Mouse (Mus musculus) midbrain, embryonic 11.5 days (tissue): ENCODE measurements at regions not wholly inside any gene's neighbourhood (a gene's known extent, or its start where the extent isn't known, plus 50 kb on each side); places are given as distances from the start of the nearest gene placed in this dataset.

Experiments
- ATAC-seq: fragments of 200-750 bp; cut with Nextera tagmentation; 2 replicates; pipeline ENCODE4 v1.8.0; 2017; ENCODE audit warnings: moderate TSS enrichment, moderate library complexity; ENCODE audit not compliant: low FRiP score
- DNase-seq: peaks from one replicate; pipeline ENCODE4 v3.0.0; 2015; ENCODE audit warnings: low spot score; ENCODE audit errors: missing footprints
- H3K27ac ChIP-seq: fragments of 300-500 bp; sonication (generic); 2 replicates; pipeline ENCODE4 v1.5.1; 2014; ENCODE audit warnings: low read depth, low read length
- H3K27me3 ChIP-seq: fragments of 300-500 bp; sonication (generic); 2 replicates; pipeline ENCODE4 v1.6.1; 2014; ENCODE audit warnings: mild to moderate bottlenecking, low read length, moderate library complexity, mixed read lengths; ENCODE audit not compliant: control insufficient read depth, insufficient read depth
- H3K36me3 ChIP-seq: fragments of 300-500 bp; sonication (generic); 2 replicates; pipeline ENCODE4 v1.6.1; 2014; ENCODE audit warnings: mild to moderate bottlenecking, low read length, moderate library complexity, mixed read lengths; ENCODE audit not compliant: control insufficient read depth, insufficient read depth
- H3K4me1 ChIP-seq: fragments of 300-500 bp; sonication (generic); 2 replicates; pipeline ENCODE4 v1.6.1; 2014; ENCODE audit warnings: low read length; ENCODE audit not compliant: control insufficient read depth, insufficient read depth
- H3K4me2 ChIP-seq: fragments of 300-500 bp; sonication (generic); 2 replicates; pipeline ENCODE4 v1.6.1; 2014; ENCODE audit warnings: mild to moderate bottlenecking, moderate library complexity
- H3K4me3 ChIP-seq: fragments of 300-500 bp; sonication (generic); 2 replicates; pipeline ENCODE4 v1.5.1; 2014; ENCODE audit warnings: low read depth, low read length
- H3K9ac ChIP-seq: fragments of 300-500 bp; sonication (generic); 2 replicates; pipeline ENCODE4 v1.6.1; 2014; ENCODE audit warnings: low read length
- H3K9me3 ChIP-seq: fragments of 300-500 bp; sonication (generic); 2 replicates; pipeline ENCODE4 v1.6.1; 2016; ENCODE audit warnings: low read length; ENCODE audit not compliant: control insufficient read depth
- WGBS: fragments of 180-500 bp; shearing (Covaris S2); extraction: QIAGEN DNeasy Blood & Tissue Kit; methylation state at CpG from one replicate; pipeline ENCODE4 v1.1.7; 2014; 5-methylcytosine and 5-hydroxymethylcytosine counted together

DNA sequence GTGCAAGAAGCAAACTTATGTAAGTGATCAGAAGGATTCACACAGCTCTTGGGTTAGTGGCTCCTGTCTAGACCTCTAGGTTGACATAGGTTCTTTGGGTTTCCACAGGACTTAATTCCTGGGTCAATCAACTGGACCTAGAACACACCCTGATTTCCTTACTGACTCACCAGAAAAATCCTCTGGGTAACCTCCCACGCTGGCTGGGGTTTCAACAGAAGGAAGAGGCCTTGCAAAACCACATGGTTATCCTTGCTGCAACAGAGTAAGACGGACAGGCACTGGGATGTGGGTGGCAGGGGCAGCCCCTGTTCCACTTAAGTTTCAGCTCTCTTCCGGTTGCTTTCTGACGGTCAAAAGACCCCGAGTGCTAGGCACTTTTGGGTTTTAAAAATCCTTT lies 88.2 kb upstream of the Ddhd1 start:
- Histone ChIP-seq H3K9me3 (no peaks in the 10 kb centered on the region), H3K4me3 (no peak overlapping the region), H3K9ac (no peak overlapping the region), H3K27ac (no peak overlapping the region), H3K36me3 (no peaks in the 10 kb centered on the region), H3K4me2 (no peak overlapping the region), H3K27me3 (no peaks in the 10 kb centered on the region), H3K4me1 (no peaks in the 10 kb centered on the region)
- 86% methylated on average over 5 of the region's 5 CpGs for WGBS
- DNase-seq (no peak), ATAC-seq (no peak)

DNA sequence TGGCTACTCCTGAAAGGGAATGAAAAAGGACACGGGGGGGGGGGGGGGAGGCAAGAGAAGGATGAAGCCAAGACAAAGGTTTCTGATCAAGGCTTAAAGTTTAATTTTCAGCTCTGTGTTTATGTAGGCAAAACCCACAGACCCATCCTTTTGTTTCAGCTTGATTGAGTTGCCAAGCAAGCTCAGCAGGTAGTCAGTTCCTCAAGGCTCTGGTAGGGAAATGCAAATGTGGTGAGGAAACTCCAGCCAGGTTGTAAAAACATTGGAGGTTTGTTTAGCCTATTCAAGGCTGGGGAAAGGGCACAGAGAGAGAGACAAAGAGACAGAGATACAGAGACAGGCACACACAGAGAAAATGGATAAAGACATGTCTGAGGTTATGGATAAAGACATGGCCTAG lies 99.4 kb upstream of the Ddhd1 start:
- ATAC-seq (no peak), DNase-seq (no peak)
- 0% methylated on average over 1 of the region's 1 CpGs for WGBS
- Histone ChIP-seq H3K4me2 (no peak overlapping the region), H3K36me3 (no peaks in the 10 kb centered on the region), H3K27me3 (no peaks in the 10 kb centered on the region), H3K4me3 (no peak overlapping the region), H3K9ac (no peak overlapping the region), H3K9me3 (no peaks in the 10 kb centered on the region), H3K4me1 (no peaks in the 10 kb centered on the region), H3K27ac (no peak overlapping the region)

DNA sequence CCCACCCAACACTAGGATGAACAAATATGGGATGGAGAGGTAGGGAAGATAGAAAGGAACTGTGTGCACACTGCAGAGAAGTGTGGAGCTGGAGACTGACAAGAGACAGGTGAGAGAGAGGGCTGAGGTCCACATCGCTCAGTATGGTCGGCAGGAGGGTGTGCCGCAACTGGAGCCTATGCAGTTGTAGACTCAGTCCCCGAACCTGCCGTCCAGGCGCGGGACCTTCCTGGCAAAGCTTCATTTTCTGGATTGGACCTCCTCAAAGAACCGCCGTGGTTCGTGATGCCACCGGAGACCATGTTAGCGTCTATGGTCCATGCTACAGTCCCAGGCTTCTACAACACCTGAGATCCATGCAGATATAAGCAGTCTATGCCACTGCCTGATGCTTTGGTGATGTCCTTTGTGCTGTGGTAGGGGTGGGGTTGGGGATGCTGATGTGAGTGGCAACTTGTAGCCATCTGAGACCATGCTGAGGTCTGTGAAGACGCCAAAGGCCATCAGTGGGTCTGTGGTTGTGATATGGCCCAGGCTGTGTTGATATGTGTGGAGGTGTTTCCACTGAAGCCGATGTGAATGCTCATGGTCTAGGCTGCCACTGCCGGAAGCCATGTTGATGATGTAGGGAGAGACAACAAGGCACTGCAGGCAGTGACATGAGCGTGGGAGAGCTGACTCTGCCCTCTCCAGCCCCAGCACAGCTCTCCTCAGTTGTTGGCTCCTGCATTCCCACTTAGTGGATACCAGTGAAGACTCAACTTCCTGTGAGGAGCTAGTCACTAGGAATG lies 103.1 kb upstream of the Ddhd1 start:
- Histone ChIP-seq H3K4me1 (no peaks in the 10 kb centered on the region), H3K27ac (no peak overlapping the region)

DNA sequence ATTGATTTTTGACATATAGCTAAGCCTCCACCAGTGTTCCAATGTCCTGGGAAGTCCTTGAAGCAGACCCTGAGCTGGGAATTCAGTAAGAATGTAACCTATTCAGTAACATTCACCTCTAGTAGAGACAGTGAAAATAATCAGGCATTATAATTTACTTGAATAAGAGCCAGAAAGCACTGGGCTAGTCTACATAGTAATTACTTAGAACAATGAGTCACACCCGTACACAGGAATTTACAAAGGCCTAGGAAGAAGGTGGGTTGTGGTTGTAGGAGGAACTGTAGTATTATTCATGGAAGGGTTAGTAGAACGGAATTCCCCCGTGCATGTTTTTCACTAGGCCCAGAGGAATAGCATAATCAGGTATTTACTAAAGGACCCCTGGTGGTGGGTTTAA lies 106.3 kb upstream of the Ddhd1 start:
- no peak overlapping the region for H3K9ac ChIP-seq
- WGBS = 63% methylated on average over 3 of the region's 3 CpGs
- H3K36me3 ChIP-seq = no peaks in the 10 kb centered on the region
- no peak overlapping the region for H3K27ac ChIP-seq
- ATAC-seq (no peak), DNase-seq (no peak)
- H3K4me1 ChIP-seq = no peaks in the 10 kb centered on the region
- H3K9me3 ChIP-seq = no peaks in the 10 kb centered on the region
- H3K27me3 ChIP-seq = no peaks in the 10 kb centered on the region
- no peak overlapping the region for H3K4me2 ChIP-seq
- H3K4me3 ChIP-seq = no peak overlapping the region

More for the DNA sequence above, 103.1 kb upstream of the Ddhd1 start:
- Histone ChIP-seq H3K9ac (no peak overlapping the region), H3K9me3 (no peaks in the 10 kb centered on the region), H3K4me3 (no peak overlapping the region), H3K27me3 (no peaks in the 10 kb centered on the region), H3K4me2 (no peak overlapping the region), H3K36me3 (no peaks in the 10 kb centered on the region)
- 94% methylated on average over 16 of the region's 16 CpGs for WGBS
- ATAC-seq (no peak), DNase-seq (no peak)

DNA sequence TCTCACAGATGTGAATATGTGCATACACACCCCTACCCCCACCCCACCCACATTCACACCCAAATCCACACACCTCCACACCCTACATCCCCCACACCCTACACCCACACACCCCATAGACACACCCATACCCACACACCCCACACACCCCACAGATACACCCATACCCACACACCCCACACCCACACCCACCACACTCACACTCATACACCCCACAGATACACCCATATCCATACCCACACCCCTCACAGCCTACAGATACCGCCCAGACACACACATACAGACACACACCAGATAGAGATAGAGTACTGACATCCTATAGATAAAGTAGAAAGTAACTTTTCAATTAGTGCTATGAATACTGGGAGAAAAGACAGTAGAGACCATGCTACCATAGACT lies 108.6 kb upstream of the Ddhd1 start:
- H3K4me1 ChIP-seq = no peaks in the 10 kb centered on the region
- no peak for ATAC-seq

DNA sequence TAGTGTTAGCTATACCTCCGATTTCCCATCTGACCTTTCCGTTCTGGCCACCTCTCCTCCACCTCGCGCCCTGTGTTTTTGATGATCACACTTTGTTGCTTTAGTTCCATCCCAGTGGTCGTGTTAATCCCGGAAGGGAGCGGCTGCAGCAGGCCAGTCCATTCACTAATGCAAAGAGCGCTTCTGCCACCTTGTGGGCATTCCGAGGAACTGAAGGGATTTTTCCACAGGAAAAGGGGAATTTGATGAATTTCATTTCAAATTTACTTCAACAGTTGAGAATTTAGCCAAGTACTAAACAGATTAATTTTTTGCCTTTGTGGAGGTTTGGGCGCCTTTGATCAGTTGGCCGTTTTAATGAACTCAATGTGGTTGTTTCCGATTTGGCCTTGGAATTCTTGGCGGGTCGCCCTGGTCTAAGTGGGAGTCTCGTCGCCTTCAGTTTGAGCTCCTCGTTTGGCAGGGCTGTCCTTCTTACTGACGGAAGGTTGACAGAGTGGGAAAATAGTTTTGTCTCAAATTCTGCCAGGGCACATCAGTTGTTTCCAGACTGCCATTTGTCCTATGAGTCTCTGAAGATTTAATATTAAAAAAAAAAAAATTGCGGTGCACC lies 114.8 kb upstream of the Ddhd1 start:
- DNase-seq (peak; percentile 97), ATAC-seq (peak; percentile 92)
- Histone ChIP-seq H3K27ac (no peak overlapping the region), H3K36me3 (no peaks in the 10 kb centered on the region), H3K4me2 (peak overlapping the region; percentile 34; the same call in 1 of the 2 replicates), H3K4me3 (no peak overlapping the region), H3K27me3 (no peaks in the 10 kb centered on the region), H3K4me1 (no peaks in the 10 kb centered on the region), H3K9ac (peak overlapping the region; percentile 38; the same call in 1 of the 2 replicates), H3K9me3 (no peaks in the 10 kb centered on the region)
- 26% methylated on average over 19 of the region's 19 CpGs for WGBS

More for the DNA sequence above, 108.6 kb upstream of the Ddhd1 start:
- DNase-seq = no peak
- no peak overlapping the region for H3K4me3 ChIP-seq
- 91% methylated on average over 1 of the region's 1 CpGs for WGBS
- H3K36me3 ChIP-seq = no peaks in the 10 kb centered on the region
- H3K4me2 ChIP-seq = no peak overlapping the region
- no peaks in the 10 kb centered on the region for H3K27me3 ChIP-seq
- H3K9ac ChIP-seq = no peak overlapping the region
- H3K27ac ChIP-seq = no peak overlapping the region
- H3K9me3 ChIP-seq = no peaks in the 10 kb centered on the region

DNA sequence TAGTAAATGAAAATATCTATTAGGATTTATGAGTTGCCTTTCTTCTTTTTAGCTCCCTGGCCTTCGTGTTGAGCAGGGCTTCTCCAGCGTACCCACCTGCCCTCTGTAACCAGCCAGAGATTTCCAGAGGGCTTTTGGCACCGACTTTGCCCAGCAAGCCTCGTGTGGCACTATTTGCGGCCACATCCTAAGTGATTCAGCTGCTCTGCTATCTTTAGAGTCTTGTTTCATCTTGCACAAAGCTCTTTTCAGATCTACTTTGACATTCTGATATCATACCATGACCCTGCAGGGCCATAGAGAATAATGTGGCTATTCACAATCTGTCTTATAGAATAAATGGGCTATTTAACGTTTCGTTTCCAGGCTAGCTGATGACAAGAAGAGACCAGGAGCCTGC lies 115.4 kb upstream of the Ddhd1 start:
- Histone ChIP-seq H3K9me3 (no peaks in the 10 kb centered on the region), H3K4me2 (no peak overlapping the region), H3K4me3 (no peak overlapping the region), H3K27me3 (no peaks in the 10 kb centered on the region), H3K36me3 (no peaks in the 10 kb centered on the region), H3K27ac (no peak overlapping the region), H3K4me1 (no peaks in the 10 kb centered on the region), H3K9ac (no peak overlapping the region)
- 68% methylated on average over 7 of the region's 7 CpGs for WGBS
- ATAC-seq (no peak), DNase-seq (no peak)

DNA sequence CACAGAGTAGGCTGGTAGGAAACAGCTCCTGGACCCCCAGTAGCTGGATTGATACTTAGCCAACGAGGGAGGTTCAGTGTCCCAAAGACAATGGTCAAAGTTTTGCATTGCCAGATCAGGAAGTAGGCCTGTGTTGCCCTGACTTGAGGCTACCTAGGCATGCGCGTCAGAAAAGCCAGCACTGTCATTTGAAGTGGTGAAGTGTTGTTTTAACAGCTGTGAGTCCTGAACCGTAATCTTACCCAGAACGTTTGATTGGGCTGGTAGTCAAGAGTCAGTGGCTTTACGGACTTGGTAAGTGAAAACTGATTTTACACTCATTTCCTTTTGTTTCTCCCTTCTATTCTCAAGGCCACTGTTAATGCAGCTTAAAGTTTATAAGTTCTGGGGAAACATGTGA lies 123.9 kb upstream of the Ddhd1 start:
- no peaks in the 10 kb centered on the region for H3K36me3 ChIP-seq
- ATAC-seq (no peak), DNase-seq (no peak)
- H3K4me1 ChIP-seq = no peaks in the 10 kb centered on the region
- no peaks in the 10 kb centered on the region for H3K27me3 ChIP-seq
- no peak overlapping the region for H3K9ac ChIP-seq
- H3K9me3 ChIP-seq = no peaks in the 10 kb centered on the region
- no peak overlapping the region for H3K27ac ChIP-seq
- 90% methylated on average over 6 of the region's 6 CpGs for WGBS
- no peak overlapping the region for H3K4me2 ChIP-seq
- no peak overlapping the region for H3K4me3 ChIP-seq

DNA sequence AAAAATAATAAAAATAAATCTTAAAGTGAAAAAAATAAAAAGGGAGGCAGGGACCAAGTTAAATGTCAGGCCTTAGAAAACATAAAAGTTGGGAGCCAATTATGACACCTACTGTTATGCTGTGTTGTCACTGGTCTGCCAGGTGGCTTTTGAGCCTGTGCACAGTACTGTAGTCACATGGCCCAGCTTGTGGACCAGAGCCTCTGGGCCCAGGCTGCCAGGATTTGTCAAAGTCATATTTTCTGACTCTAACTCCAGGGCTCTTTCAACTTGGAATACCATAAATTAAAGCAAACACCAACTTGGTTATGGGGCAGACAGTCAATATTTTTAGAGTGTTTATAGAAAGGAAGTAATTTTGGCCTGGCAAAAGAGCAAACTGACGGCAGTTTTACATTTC lies 137.0 kb upstream of the Ddhd1 start:
- no peaks in the 10 kb centered on the region for H3K36me3 ChIP-seq
- DNase-seq = no peak
- H3K27ac ChIP-seq = no peak overlapping the region
- no peaks in the 10 kb centered on the region for H3K9me3 ChIP-seq
- no peak overlapping the region for H3K9ac ChIP-seq
- H3K4me2 ChIP-seq = no peak overlapping the region
- H3K4me1 ChIP-seq = no peaks in the 10 kb centered on the region
- H3K27me3 ChIP-seq = no peaks in the 10 kb centered on the region
- no peak overlapping the region for H3K4me3 ChIP-seq
- no peak for ATAC-seq
- WGBS = 81% methylated on average over 1 of the region's 1 CpGs
